Mouse (Mus musculus): ENCODE measurements around the gene Slc39a11. TPM values are rescaled to one million over a fixed set of nuclear protein-coding genes. Genes with fewer than 3 reads are reported as not detected.

Gene Slc39a11
- polyA plus RNA-seq, 1 experiment from 2014 or later, result 26.3 TPM

Other genes starting within 250 kb of the Slc39a11 start
- 1.3 and 1.5 TPM in 2 replicates for gene Sstr2, start 30.7 kb downstream of the Slc39a11 start, polyA plus RNA-seq (2015; fragmentation: Nextera tagmentation; extraction: Ambion mirVana)
- gene Cog1, start 910 bp downstream of the Slc39a11 start, polyA plus RNA-seq (2015; fragmentation: Nextera tagmentation; extraction: Ambion mirVana), result 24.3 and 27.4 TPM in 2 replicates
- gene Fam104a, start 34.1 kb upstream of the Slc39a11 start, polyA plus RNA-seq (2015; fragmentation: Nextera tagmentation; extraction: Ambion mirVana), result 49.0 and 50.1 TPM in 2 replicates
- gene D11Wsu47e, start 34.3 kb upstream of the Slc39a11 start, polyA plus RNA-seq (2015; fragmentation: Nextera tagmentation; extraction: Ambion mirVana), result 23.5 and 24.4 TPM in 2 replicates
- 1.5 and 1.7 TPM in 2 replicates for gene Cpsf4l, start 59.9 kb upstream of the Slc39a11 start, polyA plus RNA-seq (2015; fragmentation: Nextera tagmentation; extraction: Ambion mirVana)
- 108 and 119 TPM in 2 replicates for gene Cdc42ep4, start 101.8 kb upstream of the Slc39a11 start, polyA plus RNA-seq (2015; fragmentation: Nextera tagmentation; extraction: Ambion mirVana)

All from embryonic facial prominence, embryonic 13.5 days (tissue).